Mouse (Mus musculus) R1 (cell line): ENCODE measurements around the gene Thsd7b.
"Not testable (repeated sequence)": the region's sequence is repeated elsewhere in the genome, so short reads cannot be mapped to it uniquely, and the experiment has no call there.

Experiments used
- DNase-seq: peaks from one replicate; pipeline ENCODE4 v3.0.0-alpha.2; 2018; ENCODE audit warnings: low read depth, low spot score

Thsd7b gene

GRCm38 (mm10) chr1:129843416-129843815 lies 570.3 kb downstream of the Thsd7b start:
- peak; percentile 64 for DNase-seq

- DNase-seq: no peak
Measured at GRCm38 (mm10) chr1:129850007-129850564, 577.0 kb downstream of the Thsd7b start.

GRCm38 (mm10) chr1:129867714-129868113 lies 594.6 kb downstream of the Thsd7b start:
- no peak for DNase-seq

GRCm38 (mm10) chr1:129874355-129874754 lies 601.3 kb downstream of the Thsd7b start:
- no peak for DNase-seq

- no peak for DNase-seq
Measured at GRCm38 (mm10) chr1:129887861-129888260, 614.8 kb downstream of the Thsd7b start.

- DNase-seq: no peak
Measured at GRCm38 (mm10) chr1:129898121-129898520, 625.0 kb downstream of the Thsd7b start.

- DNase-seq: no peak
Measured at GRCm38 (mm10) chr1:129915484-129915883, 642.4 kb downstream of the Thsd7b start.

- no peak for DNase-seq
Measured at GRCm38 (mm10) chr1:129917568-129917967, 644.5 kb downstream of the Thsd7b start.

GRCm38 (mm10) chr1:129919385-129919784 lies 646.3 kb downstream of the Thsd7b start:
- peak; percentile 74 for DNase-seq

GRCm38 (mm10) chr1:129931003-129931402 lies 657.9 kb downstream of the Thsd7b start:
- no peak for DNase-seq

- no peak for DNase-seq
Measured at GRCm38 (mm10) chr1:129943116-129943515, 670.0 kb downstream of the Thsd7b start.

GRCm38 (mm10) chr1:129947026-129947425 lies 673.9 kb downstream of the Thsd7b start:
- DNase-seq: no peak

- DNase-seq: no peak
Measured at GRCm38 (mm10) chr1:129955478-129955877, 682.4 kb downstream of the Thsd7b start.

GRCm38 (mm10) chr1:129956625-129957024 lies 683.5 kb downstream of the Thsd7b start:
- no peak for DNase-seq

GRCm38 (mm10) chr1:129959352-129959751 lies 686.2 kb downstream of the Thsd7b start:
- DNase-seq: not testable (repeated sequence)

- DNase-seq: no peak
Measured at GRCm38 (mm10) chr1:129963166-129963565, 690.1 kb downstream of the Thsd7b start.

GRCm38 (mm10) chr1:129989247-129989646 lies 716.1 kb downstream of the Thsd7b start:
- DNase-seq: not testable (repeated sequence)

GRCm38 (mm10) chr1:129990821-129991220 lies 717.7 kb downstream of the Thsd7b start:
- no peak for DNase-seq

- DNase-seq: no peak
Measured at GRCm38 (mm10) chr1:130055012-130055411, 781.9 kb downstream of the Thsd7b start.

- no peak for DNase-seq
Measured at GRCm38 (mm10) chr1:130062105-130062504, 789.0 kb downstream of the Thsd7b start.

GRCm38 (mm10) chr1:130066193-130066959 lies 793.3 kb downstream of the Thsd7b start:
- DNase-seq: no peak

GRCm38 (mm10) chr1:130083788-130084187 lies 810.7 kb downstream of the Thsd7b start:
- DNase-seq: no peak

- DNase-seq: no peak
Measured at GRCm38 (mm10) chr1:130085207-130085606, 812.1 kb downstream of the Thsd7b start.
